Mouse (Mus musculus): ENCODE results near the gene Zscan22. TPM values are rescaled to one million over a fixed set of nuclear protein-coding genes. Genes with fewer than 3 reads are reported as not detected.
"Not testable (repeated sequence)": the region's sequence is repeated elsewhere in the genome, so short reads cannot be mapped to it uniquely, and the experiment has no call there.

Gene Zscan22
- 1 to 10 TPM; 2.9 to 4.5 TPM for total RNA-seq (2021)
- long read RNA-seq, experiment 1, partial matches to known transcripts: 0 of 1 reads
- long read RNA-seq, experiment 1, other reads (novel, unspliced or antisense): 0 of 1 reads
- long read RNA-seq, experiment 2, partial matches to known transcripts: 0 of 3 reads
- long read RNA-seq, experiment 2, other reads (novel, unspliced or antisense): 1 of 3 reads

DNA sequence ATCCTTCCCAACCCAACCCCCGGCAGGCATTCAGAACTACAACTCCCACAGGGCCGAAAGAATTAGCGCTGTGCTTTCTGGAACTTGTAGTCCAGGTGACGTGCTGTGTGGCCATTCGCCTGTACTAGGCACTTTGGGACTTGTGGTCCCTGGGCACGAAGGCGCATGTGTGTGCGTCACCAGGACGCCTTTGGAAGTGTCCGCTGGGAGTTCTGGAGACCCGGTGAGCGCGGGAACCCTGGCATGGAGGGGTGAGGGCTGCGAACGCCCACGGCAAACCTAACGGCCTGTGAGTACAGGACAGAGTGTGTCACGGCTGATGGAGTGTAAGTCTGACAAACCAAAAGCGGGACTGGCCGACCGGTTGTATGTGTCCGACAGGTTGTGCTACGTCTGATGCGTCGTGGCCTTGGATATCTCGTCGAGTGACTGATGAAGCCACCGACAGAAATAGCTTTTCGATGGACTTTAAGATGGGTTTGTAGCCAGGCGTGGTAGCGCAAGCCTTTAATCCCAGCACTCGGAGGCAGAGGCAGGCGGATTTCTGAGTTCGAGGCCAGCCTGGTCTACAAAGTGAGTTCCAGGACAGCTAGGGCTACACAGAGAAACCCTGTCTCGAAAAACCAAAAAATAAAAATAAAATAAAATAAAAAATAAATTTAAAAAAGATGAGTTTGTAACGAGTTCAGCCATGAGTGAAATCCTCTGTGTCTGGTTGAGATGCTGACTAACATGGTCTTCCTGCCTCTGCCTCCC lies at the start of gene Zscan22:
TSS of gene Zscan22 (plus strand) at position 161 of the 756 bp plus-strand sequence.
- DNase-seq: peak; percentile 84

DNA sequence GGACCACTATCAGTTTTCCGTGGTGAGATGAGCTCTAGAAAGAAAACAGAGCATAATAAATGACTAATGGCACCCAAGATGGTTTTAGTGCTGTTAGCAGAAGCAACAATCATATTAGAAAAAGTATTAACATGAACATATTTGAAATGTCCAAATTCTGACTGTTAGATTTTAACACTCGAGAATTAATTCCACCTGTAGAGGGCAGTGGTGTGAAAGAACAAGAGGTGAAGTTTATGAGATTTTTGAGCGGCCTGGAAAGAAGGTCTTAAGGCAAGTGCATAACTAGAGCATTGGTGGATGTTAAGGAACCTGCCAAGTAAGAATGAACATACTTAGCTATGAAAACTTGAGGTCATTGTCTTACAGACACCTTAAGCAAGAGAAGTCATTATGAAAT lies 23.3 kb upstream of the Zscan22 start:
- no peak for DNase-seq

DNA sequence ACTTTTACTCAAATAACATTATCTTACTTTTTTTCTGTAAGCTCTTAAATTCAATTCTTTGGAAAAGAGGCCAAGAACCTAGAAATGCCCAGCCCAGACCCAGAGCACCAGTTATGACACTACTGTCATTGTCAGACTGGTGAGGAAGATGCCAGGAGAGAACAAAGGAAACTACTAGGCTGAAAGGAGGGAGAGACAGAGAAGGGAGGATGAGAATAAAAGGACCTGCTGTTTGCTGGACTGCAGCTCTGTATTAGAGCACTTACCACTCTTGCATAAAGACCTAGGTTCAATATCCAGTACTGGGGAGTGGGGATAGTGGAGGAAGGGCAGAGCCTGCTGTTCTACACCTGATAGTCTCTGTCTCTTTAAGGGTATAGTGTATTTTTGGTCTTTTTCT lies 17.6 kb upstream of the Zscan22 start:
- no peak for DNase-seq

DNA sequence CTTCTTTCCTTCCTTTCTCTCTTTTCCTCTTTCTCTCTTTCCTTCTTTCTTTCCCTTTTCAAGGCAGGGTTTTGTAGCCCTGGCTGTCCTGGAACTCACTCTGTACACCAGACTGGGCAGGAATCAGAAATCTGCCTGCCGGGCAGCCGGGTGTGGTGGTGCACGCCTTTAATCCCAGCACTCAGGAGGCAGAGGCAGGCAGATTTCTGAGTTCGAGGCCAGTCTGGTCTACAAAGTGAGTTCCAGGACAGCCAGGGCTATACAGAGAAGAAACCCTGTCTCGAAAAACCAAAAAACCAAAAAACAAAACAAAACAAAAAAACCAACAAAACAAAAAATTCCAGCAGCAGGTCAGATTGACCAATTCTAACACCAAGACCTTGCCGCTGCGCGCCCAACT lies 17.1 kb upstream of the Zscan22 start:
- DNase-seq: not testable (repeated sequence)

DNA sequence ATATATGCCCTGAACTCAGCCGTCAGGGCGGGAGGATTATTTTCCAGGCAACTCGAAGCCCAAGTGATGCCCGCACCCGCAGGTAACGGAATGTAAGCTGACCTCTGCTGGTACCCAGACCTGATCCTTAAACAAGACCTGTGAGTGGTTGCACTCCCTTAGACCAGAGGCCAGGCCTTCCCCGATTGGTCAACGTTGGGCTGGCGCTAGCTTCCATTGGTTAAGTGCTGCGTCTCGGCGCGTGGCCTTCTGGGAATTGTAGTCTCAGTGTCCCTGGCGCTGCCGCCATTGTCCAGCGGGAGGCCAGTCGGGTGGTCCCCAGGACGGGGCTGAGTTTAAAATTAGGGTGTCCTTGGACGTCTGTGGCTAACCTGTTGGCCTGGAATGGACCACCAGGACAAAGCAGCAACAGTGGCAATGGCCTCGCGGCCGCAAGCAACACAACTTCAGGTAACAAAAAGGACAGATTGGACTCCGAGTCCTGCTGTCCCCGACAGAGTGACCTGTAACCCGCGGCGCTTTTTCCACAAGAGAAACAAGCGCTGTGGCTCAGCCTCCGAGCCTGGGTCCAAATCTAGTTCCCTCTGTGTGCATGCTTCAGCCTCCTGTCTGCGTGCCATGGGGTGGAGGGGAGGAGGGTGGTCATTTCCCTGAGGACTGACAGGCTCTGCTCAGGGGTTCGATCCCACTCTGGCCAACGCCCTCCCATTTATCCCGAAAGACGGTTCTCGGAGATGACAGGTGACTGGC lies 16.5 kb upstream of the Zscan22 start, which contains the start of gene Zfp128:
TSS of gene Zfp128 (plus strand) at position 267 of the 750 bp plus-strand sequence.
- peak; percentile 91 for DNase-seq

DNA sequence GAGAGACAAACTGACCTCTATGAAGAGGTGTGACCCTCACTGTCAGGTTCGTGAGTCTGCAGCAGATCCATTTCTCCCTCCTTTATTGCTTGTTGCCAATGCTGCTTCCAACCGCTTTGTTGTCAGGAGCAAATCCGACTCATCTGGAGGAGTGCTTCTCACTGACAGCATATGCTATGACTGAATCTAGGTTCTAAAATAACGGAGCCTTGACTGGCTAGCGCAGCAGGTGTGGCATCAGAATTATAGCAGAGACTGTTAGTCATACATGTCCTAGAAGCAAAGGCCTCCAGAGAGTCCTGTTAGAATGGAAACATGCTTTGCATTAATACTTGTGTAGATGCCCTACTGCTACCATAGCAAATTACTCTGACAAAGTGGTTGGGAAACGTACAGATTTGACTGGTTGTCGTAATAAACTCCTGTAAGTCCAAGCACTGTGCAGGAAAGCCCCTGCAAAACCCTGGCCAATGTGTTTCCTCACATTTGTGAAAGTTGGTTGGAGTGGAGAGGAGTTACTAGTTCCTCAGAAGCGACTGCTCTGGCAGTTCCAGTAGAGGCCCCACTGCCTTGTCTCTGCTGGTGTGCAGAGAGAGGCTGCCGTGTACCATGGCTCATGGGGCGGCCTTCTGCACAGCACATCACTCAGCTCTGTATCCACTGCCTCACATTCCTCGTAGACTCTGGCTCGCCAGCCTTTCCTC lies 10.9 kb upstream of the Zscan22 start:
- DNase-seq: no peak

DNA sequence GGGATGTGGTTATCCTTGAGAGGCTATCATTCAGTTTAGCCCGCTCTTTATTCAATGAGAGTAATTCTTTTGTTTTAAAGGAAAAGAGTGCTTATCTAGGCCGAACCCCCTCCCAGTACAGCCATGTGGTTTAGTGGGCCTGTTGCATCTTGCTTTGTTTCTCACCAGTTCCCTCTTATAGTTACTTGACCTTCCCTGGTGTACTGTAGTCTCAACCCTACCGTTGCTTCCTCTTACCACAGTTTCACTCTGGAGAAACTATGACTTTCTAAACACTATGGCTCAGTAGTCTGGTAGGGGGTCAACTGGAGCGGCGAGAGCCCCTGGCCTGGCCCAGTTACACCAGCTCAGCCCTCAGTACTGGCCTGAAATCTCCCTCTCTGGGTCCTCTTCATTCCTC lies 10.0 kb upstream of the Zscan22 start:
- DNase-seq: no peak

DNA sequence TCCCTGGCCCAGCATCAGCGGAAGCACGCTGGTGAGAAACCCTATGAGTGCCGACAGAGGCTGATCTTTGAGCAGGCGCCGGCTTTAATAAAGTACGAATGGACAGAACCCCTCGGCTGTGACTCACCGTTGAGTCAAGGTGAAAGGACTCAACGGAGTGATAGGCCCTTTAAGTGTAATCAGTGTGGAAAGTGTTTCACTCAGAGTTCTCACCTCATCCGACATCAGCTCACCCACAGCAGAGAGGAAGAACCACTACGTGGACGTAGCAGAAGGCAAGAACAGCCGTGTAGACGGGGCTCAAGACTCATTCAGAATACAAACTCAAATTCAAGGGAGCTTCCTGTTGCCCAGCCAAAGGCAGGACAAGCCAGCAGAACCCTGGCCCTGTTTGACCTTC lies 6.7 kb upstream of the Zscan22 start:
- no peak for DNase-seq

DNA sequence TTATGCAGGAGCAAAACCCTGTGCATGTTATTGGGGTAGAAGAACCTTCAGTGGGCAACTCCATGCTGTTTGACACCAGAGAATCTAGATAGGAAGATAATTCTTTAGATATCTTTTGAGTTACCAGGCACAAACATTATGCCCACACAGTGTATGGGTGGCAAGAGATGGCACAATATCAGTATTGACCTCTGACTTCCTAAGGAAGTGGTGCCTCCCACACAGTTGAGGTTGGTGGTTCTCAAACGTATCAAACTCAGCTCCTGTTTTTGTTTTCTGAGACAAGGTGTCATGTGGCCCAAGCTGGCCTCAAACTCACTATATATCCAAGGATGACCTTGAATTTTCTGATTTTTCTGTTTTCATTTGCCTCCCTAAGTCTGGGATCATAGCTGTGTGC lies 6.3 kb upstream of the Zscan22 start:
- no peak for DNase-seq

DNA sequence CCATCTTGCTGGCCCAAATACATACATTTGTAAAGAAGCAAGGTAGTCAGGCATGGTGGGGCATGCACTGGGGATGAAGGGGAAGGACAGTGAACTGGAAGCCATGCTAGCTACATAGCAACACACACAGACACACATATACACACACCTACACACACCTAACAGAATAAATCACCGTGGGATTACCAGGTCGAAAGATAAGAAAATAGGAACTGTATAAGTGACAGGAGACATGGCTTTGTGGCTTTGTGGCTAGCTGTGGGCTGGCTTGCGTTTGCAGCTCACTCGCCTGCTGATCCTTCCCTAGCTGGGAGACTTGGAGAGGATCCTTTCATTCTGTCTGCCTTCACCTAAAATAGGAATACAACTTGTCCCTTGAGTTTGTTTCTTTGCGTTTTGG lies 3.9 kb downstream of the Zscan22 start:
- DNase-seq: no peak

DNA sequence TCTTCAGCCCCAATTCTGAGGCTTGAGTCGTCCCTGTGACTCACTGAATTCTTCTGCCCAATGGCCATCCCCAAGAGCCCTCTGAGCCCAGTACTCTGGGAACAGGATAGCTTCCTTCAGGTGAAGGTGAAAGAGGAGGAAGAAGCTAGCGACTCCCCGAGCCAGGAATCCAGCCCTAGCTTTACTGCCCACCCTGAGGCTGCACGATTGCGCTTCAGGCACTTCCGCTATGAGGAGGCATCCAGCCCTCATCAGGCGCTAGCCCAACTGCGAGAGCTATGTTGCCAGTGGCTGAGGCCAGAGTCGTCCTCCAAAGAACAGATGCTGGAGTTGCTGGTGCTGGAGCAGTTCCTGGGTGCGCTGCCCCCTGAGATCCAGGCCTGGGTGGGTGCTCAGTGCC lies 6.0 kb downstream of the Zscan22 start:
- no peak for DNase-seq

DNA sequence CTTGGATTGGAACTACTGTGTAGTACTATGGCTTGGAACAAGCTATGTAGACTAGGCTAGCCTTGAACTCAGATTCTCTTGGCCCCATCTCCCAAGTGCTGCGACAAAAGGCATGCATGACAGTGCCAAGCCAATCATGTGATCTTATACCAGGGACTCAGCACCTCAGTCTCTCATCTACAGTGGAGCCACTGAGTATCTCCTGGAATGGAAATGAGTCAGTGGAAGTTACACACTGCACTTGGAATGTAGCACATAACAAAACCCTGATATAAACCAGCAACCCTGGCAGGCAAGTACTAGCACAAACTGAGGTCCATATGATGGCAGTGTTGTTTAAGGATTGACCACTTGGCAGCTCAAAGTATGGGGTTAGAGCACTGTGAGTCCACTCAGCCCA lies 7.5 kb downstream of the Zscan22 start:
- DNase-seq: no peak

DNA sequence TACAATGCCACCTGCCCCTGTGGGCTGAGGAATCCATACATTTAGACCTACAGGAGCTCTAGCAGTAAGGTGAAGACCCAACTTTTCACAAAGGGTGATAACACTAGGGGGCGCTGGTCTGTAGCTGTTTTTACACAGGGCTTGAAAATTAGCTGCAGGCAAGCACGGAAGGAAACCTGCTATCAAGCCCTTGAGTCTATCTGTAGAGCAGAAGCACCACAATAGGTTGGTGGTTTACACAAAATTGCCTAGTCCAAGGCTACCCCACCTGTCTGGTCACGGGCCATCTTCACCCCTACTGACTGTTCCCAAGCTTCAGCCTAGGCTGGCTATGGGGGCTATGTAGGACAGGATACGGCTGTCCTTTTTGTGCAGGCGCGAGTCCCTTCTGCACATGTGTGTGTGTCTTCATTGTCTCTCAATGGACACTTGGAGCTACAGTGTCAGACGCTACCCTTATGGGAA lies 11.9 kb downstream of the Zscan22 start:
- peak; percentile 74 for DNase-seq

DNA sequence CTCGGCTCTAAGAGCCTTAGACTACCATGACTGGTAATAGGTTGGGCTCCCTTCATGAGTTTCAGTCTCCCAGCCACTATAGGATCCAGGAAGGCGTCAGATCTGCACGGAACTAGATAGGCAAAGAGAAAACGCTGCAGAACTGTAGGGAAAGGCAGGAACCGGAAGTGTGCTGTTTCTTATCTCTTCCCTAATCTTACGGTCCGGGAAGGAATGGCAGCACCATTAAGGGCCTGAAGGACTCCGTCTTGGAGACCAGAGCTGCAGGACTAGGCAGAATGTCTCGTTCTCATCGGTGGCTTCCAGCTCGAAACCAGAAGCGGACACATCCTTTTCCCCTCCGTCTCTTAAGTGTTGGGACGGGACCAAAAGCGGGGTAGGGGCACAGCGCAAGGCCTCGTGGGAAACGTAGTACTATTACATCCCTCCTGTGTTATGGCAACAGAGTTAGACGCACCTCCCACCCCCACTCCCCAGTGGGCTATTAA lies 12.6 kb downstream of the Zscan22 start:
- DNase-seq: peak; percentile 40

DNA sequence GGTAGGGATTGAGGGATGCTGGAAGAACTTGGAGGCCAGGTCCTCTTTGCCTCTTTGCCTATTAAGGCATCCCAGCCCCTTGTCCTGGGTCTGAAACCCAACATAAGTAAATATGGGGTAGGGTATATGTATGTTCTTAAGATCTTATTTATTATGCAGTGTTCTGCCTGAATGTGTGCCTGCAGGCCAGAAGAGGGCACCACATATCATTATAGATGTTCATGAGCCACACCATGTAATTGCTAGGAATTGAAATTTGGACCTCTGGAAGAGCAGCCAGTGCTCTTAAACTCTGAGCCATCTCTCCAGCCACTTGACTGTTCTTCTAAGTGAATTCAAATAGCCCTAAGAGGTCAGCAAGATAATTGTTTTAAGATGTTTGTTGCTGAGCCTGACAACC lies 15.9 kb downstream of the Zscan22 start:
- DNase-seq: no peak

DNA sequence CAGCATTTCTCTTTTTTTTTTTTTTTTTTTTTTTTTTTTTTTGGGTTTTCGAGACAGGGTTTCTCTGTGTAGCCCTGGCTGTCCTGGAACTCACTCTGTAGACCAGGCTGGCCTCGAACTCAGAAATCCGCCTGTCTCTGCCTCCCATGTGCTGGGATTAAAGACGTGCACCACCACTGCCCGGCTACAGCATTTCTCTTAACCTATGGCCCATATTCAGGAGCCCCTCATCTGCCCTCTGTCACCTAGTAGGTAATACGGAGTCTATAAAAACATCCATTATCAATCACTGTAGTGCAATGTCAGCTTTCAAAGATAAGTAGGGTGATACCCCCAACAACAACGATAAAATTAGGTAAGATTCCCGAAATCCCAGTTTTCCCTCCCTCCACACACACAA lies 22.9 kb downstream of the Zscan22 start:
- not testable (repeated sequence) for DNase-seq

DNA sequence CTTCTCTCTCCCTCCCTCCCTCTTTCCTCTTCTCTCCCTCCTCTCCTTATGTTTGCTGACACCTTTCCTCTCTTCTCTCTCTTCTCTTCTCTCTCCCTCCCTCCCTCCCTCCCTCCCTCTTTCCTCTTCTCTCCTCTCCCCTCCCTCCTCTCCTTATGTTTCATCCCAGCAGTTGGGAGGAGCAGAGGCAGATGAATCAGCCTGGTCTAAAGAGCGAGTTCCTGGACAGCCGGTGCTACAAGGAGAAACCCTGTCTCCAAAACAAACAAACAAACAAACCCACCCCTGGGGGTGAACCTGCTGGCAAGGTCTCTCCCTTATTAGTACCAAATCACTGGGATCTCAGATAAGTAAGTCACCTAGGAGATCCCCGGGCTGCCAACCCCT lies 23.7 kb downstream of the Zscan22 start:
- DNase-seq: no peak

DNA sequence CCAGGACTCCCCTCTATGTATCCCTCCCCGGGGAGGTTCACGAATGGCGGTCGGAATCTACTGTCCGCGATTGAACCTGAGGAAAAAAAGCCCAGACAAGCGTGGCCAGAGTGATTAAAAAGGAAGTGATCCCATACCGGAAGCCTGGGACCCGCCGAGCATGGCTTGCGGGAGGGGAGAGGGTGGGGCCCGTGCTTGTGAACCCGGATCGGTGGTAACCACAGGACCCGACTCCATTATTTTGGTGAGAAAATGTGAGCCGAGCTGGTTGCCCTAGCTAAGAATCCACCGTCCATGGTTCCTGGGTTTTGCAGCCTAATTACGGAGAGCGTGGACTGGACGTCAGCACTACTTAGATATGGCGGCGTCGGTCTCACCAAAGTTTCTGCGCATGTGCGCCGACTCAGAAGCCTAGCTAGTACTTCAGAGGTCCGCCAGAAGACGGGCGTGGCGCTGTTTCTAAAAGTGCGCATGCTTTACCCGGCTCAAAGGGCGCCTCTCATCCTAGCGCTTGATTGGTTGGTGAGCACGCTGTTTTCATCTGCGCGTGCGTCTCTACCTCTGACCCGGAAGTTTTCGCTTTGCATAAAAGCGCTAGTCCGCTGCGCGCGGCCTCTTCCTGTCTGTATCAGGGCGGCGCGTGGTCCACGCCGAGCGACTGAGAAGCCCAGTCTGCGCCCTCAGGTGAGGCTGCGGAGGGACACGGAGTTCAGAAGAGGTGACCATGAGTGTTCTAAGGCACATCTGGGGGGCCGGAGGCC lies 24.3 kb downstream of the Zscan22 start, which contains the start of gene Rps5:
TSS of gene Rps5 (plus strand) at position 586 of the 761 bp plus-strand sequence.
- peak; percentile 97 for DNase-seq

DNA sequence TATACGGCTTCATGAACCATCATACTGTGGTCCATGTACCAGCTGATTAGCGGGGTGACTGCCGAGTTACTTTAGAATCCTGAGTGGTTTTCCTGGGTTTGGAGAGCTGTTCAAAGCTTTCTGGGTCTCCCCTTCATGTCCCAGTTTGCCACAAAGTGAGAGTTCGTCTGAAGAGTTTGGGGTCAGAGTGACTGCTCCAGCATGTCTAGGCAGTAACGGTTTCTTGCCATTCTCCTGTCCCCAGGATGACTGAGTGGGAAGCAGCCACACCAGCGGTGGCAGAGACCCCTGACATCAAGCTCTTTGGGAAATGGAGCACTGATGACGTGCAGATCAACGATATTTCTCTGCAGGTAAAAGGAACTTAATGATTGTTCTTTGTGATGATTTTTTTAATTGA lies 25.1 kb downstream of the Zscan22 start:
- no peak for DNase-seq

DNA sequence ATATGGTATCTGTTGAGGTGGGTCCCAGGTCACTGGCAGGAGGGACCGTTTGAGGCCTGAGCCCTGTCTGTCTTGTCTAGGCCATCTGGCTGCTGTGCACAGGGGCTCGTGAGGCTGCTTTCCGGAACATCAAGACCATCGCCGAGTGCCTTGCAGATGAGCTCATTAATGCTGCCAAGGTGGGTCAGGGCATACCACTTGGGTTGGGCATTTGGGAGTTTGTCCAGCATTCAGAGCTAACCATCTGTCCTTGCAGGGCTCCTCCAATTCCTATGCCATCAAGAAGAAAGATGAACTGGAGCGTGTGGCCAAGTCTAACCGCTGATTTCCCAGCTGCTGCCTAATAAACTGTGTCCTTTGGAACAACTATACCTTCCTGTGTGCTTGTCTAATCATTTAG lies 28.7 kb downstream of the Zscan22 start:
- DNase-seq: no peak

DNA sequence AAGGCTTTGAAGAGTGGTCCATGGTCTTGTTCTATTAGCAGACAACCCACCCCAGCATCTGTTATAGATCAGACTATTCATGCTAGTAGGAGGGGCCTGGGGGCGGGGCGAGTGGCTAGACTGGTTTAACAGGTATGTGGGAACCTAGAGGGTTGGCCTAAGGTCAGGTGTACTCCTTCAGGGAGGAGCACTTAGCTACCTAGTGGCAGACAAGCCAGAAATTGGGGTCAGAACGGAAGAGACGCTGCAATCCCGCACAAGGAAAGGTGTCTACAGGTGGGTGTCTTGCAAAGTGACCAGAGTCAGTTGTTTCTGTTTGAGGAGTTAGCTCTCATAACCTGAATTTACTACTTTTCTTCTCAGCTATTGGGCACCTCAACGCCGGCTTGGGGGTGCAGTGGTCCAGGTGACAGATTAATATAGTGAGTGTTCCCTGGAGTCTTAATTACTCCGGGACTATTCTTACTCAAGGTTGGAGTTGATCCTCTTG lies 29.6 kb downstream of the Zscan22 start, which contains the start of gene Rnf225:
TSS of gene Rnf225 (plus strand) at position 226 of the 490 bp plus-strand sequence.
- DNase-seq: no peak

All from gastrocnemius, postnatal 10 days (tissue).